Comparison of ENCODE assay signal across 15 mouse cellular contexts in the genomic region with DNA sequence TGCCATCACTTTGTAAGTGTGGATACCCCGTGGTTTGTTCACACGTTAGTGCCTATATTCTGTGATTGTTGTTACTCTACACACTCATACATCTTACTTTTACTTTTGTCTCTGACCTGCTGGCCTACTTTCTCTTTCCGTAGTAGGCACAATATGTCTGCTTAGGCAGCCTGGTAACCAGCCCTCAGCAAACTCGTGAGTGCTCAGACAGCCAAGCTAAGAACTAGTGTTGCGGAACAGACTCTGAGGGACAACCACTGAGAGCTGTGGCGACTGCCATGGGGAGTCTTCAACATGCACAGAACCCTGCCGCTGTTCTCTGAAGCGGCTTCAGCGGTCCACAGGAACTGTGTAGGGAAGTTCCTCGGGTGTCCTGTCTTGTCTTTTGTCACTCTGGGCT.
DNase-seq lines count a peak whose midpoint lies in the region; ATAC-seq lines count a peak whose summit lies in the region.
"Had no signal": no experiment of that assay in that cellular context is flagged by ENCODE, and none has a peak within 500 bp of the region (broad histone marks: within the 10 kb centered on the region; RNA-seq: fewer than 3 reads in every experiment).

No protein-coding gene starts in this region.

- intact Hi-C loops in left cerebral cortex, postnatal 4 days (cut with DNase I) = no loop called here
- intact Hi-C loops in left cerebral cortex, postnatal 10 days (cut with DNase I) = no loop called here

- ATAC-seq in activated CD4-positive, CD25-positive, alpha-beta regulatory T cell, adult 4 months = peak; percentile 23
- ATAC-seq in megakaryocyte progenitor cell, adult 5-6 weeks (replicated peaks; ENCODE audit: poor library complexity) = 0 out of 2 replicates have a peak, but pooled peaks have one; percentile 4
- no peak for ATAC-seq in megakaryocyte-erythroid progenitor cell, adult 5-6 weeks (replicated peaks; ENCODE audit: low FRiP score, low TSS enrichment, poor library complexity, severe bottlenecking)
- ATAC-seq: forebrain, embryonic 15.5 days; intestine, embryonic 15.5 days had no signal

- DNase-seq in cerebellum, postnatal 10 days = peak; percentile 22 to 37
- DNase-seq in cerebellum, postnatal 4 days (ENCODE audit: low spot score in 2 of 2) = no peak
- DNase-seq in left cerebral cortex, postnatal 4 days = peak; percentile 10
- DNase-seq in left cerebral cortex, postnatal 10 days (ENCODE audit: extremely low spot score in 1 of 2, low spot score in 2 of 2) = no peak
- no peak for DNase-seq in T-cell, adult 2 months (ENCODE audit: low spot score)
- DNase-seq: adrenal gland, postnatal 36 days; gastrocnemius, postnatal 36 days; heart, postnatal 14 days; lung, postnatal 10 days; right cerebral cortex, postnatal 25 days had no signal

Comparison
In these comparisons a context has a peak if more than half of its experiments do, and no peak if none do; other contexts are left out.
1. DNase-seq: peak in cerebellum, postnatal 10 days (2 of 2) and left cerebral cortex, postnatal 4 days (single experiment); none in cerebellum, postnatal 4 days (0 of 2), left cerebral cortex, postnatal 10 days (0 of 2) and T-cell, adult 2 months (single experiment).